Mouse (Mus musculus): Measurements from ENCODE around the gene Kirrel3.

The Kirrel3 gene

GRCm38 (mm10) chr9:34983513-34984462 is 498.1 kb downstream of the Kirrel3 start:
- 39% methylated on average over 12 of the region's 12 CpGs for WGBS

DNA sequence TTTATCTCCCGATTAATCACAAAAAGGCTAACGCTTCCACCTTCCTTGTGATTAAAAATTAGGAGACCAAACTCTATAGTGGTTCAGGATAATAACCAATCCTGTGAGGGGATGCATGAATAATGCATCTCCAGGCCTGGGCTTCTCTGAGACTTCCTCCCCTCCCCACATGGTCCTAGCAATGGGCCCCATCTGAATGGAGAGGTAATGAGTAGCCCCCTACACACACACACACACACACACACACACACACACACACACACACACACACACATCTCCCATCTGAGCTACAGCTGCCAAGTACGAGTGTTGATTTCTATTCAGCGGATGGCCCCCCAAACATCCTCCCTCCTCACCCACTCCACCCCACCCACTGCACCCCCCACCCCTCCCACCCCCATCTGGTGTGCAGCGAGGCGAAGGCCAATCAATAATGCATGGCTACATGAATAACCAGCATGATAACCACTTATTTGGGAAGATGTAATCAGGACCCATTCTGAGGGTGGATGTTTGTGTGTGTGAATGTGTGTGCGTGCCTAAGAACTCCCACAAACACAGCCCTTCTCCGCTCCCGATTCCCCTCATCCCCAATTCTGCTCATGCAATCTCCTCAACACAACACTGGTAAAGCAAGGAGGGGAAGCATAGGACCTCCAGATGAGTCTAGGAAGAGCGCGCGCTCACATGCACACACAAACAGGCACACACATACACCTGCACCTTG is 501.9 kb downstream of the Kirrel3 start:
- WGBS = 82% methylated on average over 12 of the region's 12 CpGs

- 68% methylated on average over 3 of the region's 3 CpGs for WGBS
These were observed 503.0 kb downstream of the Kirrel3 start for GRCm38 (mm10) chr9:34988683-34989082.

DNA sequence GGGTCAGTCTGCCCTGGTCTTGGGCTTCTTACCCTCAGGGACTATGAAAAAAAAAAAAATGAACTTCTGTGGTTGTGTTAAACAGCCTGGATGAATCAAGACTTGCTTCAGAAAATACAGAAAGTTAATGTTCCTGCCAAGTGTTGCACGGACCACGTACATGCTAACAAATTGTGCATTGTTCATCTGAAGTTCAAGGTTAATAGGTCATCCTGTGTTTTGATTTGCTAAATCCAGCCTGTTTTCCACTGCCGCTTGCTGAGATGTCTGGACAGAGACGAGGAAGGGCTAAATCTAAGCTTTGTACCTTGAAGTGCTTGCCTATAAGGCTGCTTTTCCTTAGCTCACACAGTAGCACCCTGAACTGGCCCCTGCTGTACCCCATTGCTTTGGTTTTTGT is 506.5 kb downstream of the Kirrel3 start:
- 65% methylated on average over 4 of the region's 4 CpGs for WGBS

- WGBS = 38% methylated on average over 4 of the region's 4 CpGs
These were observed 507.9 kb downstream of the Kirrel3 start for GRCm38 (mm10) chr9:34993467-34994211.

GRCm38 (mm10) chr9:34995078-34995477 is 509.4 kb downstream of the Kirrel3 start:
- 87% methylated on average over 2 of the region's 2 CpGs for whole genome bisulfite sequencing

DNA sequence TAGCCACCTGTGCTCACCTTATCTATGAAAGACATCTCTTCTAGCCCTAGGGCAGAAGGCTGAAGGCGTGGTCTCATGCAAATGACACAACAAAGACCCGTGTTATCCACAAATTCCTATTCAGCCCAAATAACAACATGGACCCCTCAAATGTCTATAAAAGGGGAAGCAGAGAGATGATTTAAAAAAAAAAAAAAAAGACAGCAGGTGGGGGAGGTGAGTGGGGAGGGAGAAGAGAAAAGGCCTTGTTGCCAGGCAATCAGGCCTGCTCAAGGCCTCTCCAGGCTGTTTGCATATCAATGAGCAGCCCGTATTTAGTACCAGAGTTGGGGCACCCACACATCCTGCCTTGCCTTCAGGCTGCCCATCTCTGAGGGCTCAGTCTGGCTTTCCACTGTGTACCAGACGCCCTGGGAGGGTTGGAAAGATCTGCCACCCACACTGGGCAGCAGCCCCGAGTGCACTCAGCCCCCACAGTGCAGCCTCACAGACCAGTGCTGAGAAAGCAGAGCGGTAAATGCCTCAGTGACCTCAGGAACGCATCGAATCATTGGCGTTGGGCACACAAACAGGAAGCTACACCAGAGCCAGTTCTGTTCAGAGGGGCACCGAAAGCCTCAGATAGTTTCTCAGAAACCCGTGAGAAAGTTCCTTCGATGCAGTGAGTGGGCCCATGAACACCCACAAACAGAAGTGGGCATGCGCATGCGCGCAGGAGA is 510.1 kb downstream of the Kirrel3 start:
- 50% methylated on average over 15 of the region's 15 CpGs for WGBS

GRCm38 (mm10) chr9:34997880-34998865 is 512.5 kb downstream of the Kirrel3 start:
- 69% methylated on average over 9 of the region's 9 CpGs for WGBS

GRCm38 (mm10) chr9:35004113-35004512 is 518.4 kb downstream of the Kirrel3 start:
- WGBS = 83% methylated on average over 4 of the region's 4 CpGs

- WGBS = 87% methylated on average over 14 of the region's 14 CpGs
These were observed 522.1 kb downstream of the Kirrel3 start for GRCm38 (mm10) chr9:35007697-35008341.

GRCm38 (mm10) chr9:35016762-35017161 is 531.1 kb downstream of the Kirrel3 start:
- WGBS = 58% methylated on average over 4 of the region's 4 CpGs

DNA sequence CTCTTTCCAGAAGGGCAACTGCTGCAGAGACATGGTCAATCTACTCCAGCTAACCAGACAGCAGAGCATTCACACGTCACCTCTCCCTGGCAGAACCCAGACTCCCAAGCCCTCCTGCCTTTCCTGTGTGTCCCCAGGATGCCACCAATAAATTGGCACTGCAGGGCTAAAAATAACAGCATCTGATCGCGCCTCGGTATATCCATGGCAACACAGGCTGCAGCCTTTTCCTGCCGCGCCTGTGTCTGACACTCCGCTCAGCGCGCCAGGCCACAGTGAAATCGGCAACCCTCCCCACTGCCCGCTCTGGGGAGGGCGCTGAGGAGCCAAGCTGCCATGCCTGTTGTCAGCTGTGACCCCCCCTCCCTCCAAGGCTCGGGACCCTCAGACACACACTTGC is 531.9 kb downstream of the Kirrel3 start:
- WGBS = 9% methylated on average over 13 of the region's 13 CpGs

DNA sequence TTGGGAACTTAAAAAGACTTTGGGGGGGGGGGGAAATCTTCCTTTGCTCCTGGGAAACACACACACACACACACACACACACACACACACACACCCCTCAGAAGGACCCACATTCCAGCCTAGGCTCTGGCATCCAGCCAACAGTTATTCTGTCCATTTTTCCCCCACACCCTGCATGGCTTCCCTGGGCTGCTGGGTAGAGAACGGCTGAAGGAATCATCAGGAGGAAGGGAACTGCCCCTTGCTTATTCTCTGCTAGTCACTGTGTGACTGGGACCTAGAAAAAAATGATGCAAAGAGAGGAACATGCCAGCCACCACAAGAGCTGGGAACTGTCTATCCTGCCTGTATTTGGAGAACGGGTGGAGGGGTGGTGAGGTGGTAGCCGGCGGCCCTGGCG is 532.4 kb downstream of the Kirrel3 start:
- WGBS = 25% methylated on average over 5 of the region's 5 CpGs

DNA sequence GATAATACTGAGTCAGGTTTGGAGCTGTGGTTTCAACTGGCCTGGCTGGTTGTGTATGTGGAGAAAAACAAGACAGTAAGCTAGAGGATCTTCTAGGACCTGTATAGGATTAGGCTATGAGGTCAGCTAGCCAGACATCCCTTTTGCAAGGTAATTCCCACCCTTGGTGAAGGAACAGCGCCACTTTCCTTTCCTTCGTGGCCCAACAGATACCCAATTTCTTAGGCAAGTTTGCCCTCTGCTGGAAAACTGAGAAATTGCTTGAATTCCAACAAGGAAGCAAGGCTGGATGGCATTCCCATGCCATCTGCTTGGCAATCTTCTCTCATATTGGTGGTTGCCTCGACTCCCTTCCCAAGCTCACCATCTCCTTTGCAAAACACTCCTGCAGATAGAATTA is 533.7 kb downstream of the Kirrel3 start:
- WGBS = 4% methylated on average over 3 of the region's 3 CpGs

- WGBS = 59% methylated on average over 11 of the region's 11 CpGs
These were observed 534.4 kb downstream of the Kirrel3 start for GRCm38 (mm10) chr9:35020015-35020653.

DNA sequence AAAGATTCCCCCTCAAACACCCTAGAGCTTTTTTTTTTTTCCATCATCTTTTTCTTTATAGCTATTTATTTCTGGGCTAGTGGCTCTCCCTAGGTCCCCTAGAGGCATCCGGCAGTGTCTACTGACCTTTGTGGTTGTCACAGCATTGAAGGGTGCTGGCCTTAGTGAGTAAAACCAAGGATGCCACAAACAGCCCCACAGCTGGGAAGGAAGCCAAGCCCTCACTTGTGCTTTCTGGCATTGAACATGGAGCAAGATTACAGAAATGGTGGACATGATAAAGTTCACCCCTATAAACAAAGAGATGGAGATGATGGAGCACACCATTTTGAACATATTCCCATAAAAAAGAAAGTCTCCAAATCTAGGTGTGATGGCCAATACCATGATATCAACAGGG is 536.0 kb downstream of the Kirrel3 start:
- 78% methylated on average over 1 of the region's 1 CpGs for WGBS

GRCm38 (mm10) chr9:35024591-35025496 is 539.1 kb downstream of the Kirrel3 start:
- 42% methylated on average over 23 of the region's 25 CpGs for WGBS

- 83% methylated on average over 6 of the region's 6 CpGs for WGBS
These were observed 540.6 kb downstream of the Kirrel3 start for GRCm38 (mm10) chr9:35026311-35026710.

All from cerebral cortex, adult 2 months (tissue).